Mouse (Mus musculus): ENCODE results near the gene F11. TPM values are rescaled to one million over a fixed set of nuclear protein-coding genes. Genes with fewer than 3 reads are reported as not detected.
A peak's percentile ranks its signal among the peaks of the same experiment; 100 is the strongest.

F11 gene
- polyA plus RNA-seq, 1 experiment from 2014 or later: 1.6 TPM

DNA sequence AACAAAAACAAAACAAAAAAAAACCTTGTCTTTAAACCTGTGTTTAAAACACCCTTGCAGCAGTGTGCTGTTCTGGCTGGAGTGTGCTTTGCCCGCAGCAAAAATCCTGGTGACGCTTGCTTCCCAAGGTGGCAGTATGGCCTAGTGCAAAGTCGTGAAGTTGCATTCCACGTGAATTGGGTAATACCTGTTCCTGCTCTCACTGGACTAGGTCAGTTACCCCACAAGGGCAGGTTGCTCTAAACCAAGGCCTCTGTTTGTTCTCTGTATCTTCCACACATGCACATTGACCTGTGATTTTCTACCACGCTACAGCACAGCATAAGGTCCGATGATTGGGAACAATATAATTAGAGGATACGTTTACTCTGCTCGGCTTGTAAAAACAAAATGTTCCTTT lies 19.8 kb upstream of the F11 start:
- DNase-seq (ENCODE audit: low spot score) (no peak), ATAC-seq (replicated peaks; ENCODE audit: low FRiP score) (no peak)
- WGBS: 74% methylated on average over 8 of the region's 8 CpGs
- no peak overlapping the region for H3K27ac ChIP-seq (ENCODE audit: low read depth, low read length)
- H3K4me2 ChIP-seq: no peak overlapping the region
- no peaks in the 10 kb centered on the region for H3K27me3 ChIP-seq (replicated peaks; ENCODE audit: control insufficient read depth, insufficient read depth, low read length)
- H3K4me1 ChIP-seq (replicated peaks; ENCODE audit: control insufficient read depth, insufficient read depth, low read length): no peaks in the 10 kb centered on the region
- H3K9ac ChIP-seq (ENCODE audit: low read depth, low read length): no peak overlapping the region
- no peaks in the 10 kb centered on the region for H3K9me3 ChIP-seq (ENCODE audit: control insufficient read depth, low read length)
- H3K36me3 ChIP-seq (ENCODE audit: control insufficient read depth, insufficient read depth, low read length): no peaks in the 10 kb centered on the region
- H3K4me3 ChIP-seq (ENCODE audit: low read depth, low read length): no peak overlapping the region

DNA sequence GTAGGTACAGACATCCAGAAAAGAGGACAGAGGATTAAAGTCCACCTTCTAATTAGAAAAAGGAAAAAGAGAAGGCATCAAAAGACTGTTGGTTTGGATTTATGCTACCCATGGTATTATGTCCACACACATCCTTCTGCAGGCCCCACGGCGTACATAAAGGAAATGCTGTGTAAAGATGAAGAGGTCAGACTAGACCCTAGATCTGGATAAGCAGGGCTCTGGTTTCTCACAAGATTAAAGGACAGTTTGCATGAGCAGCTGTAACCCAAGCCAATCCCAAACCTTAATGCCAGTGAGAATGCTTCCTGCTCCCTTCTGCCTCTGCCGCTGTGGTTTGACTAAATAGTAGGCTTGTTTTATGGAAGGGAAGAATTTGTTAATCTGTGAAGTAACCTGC lies 15.6 kb upstream of the F11 start:
- Histone ChIP-seq H3K4me1 (replicated peaks; ENCODE audit: control insufficient read depth, insufficient read depth, low read length) (no peaks in the 10 kb centered on the region), H3K36me3 (ENCODE audit: control insufficient read depth, insufficient read depth, low read length) (no peaks in the 10 kb centered on the region), H3K9me3 (ENCODE audit: control insufficient read depth, low read length) (no peaks in the 10 kb centered on the region), H3K9ac (ENCODE audit: low read depth, low read length) (no peak overlapping the region), H3K27me3 (replicated peaks; ENCODE audit: control insufficient read depth, insufficient read depth, low read length) (no peaks in the 10 kb centered on the region), H3K27ac (ENCODE audit: low read depth, low read length) (no peak overlapping the region), H3K4me2 (no peak overlapping the region), H3K4me3 (ENCODE audit: low read depth, low read length) (no peak overlapping the region)
- ATAC-seq (replicated peaks; ENCODE audit: low FRiP score): no peak
- WGBS: 79% methylated on average over 3 of the region's 3 CpGs
- no peak for DNase-seq (ENCODE audit: low spot score)

DNA sequence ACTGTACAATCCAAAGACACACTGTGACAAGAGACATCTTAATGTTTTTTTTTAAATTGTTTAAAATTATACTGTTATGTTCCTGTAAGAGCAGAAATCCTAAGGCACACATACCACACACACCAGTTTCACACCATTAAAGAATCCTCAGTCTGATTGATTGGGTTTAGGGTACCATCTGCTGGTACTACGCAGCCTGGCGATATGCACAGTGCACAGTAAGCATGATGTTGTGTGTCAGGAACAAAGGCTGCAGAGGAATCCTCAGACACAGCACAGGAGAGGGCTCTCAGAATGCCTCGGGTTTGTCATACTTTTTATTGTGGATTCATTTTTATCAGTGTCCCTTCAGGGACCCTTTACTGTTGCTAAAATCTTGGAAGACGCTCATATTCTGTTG lies 12.5 kb upstream of the F11 start:
- Histone ChIP-seq H3K9ac (ENCODE audit: low read depth, low read length) (no peak overlapping the region), H3K4me1 (replicated peaks; ENCODE audit: control insufficient read depth, insufficient read depth, low read length) (no peaks in the 10 kb centered on the region), H3K4me2 (no peak overlapping the region), H3K4me3 (ENCODE audit: low read depth, low read length) (no peak overlapping the region), H3K36me3 (ENCODE audit: control insufficient read depth, insufficient read depth, low read length) (no peaks in the 10 kb centered on the region), H3K27me3 (replicated peaks; ENCODE audit: control insufficient read depth, insufficient read depth, low read length) (no peaks in the 10 kb centered on the region), H3K9me3 (ENCODE audit: control insufficient read depth, low read length) (no peaks in the 10 kb centered on the region), H3K27ac (ENCODE audit: low read depth, low read length) (no peak overlapping the region)
- no peak for ATAC-seq (replicated peaks; ENCODE audit: low FRiP score)
- WGBS: 81% methylated on average over 4 of the region's 4 CpGs
- DNase-seq (ENCODE audit: low spot score): no peak

DNA sequence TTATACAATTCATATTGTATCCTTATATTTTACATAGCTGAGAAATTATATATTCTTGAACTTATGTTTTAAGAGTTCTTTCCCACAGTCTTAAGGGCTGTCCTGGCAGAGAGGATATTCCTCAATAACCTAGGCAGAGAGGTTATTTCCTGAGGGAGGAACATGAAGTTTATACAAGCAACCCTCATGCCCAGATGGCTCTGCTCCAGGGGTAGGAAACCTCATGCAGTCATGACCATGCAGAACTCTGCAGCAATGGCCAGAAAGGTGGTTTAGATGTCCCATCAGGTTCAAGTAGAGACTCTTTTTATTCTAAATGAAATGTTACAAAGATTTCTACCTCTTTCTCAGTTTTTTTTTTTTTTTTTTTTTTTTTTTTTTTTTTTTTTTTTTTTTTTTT lies 7.2 kb upstream of the F11 start:
- DNase-seq (ENCODE audit: low spot score) (no peak), ATAC-seq (replicated peaks; ENCODE audit: low FRiP score) (no peak)
- Histone ChIP-seq H3K9ac (ENCODE audit: low read depth, low read length) (no peak overlapping the region), H3K9me3 (ENCODE audit: control insufficient read depth, low read length) (no peaks in the 10 kb centered on the region), H3K4me3 (ENCODE audit: low read depth, low read length) (no peak overlapping the region), H3K4me1 (replicated peaks; ENCODE audit: control insufficient read depth, insufficient read depth, low read length) (no peaks in the 10 kb centered on the region), H3K27ac (ENCODE audit: low read depth, low read length) (no peak overlapping the region), H3K36me3 (ENCODE audit: control insufficient read depth, insufficient read depth, low read length) (no peaks in the 10 kb centered on the region), H3K27me3 (replicated peaks; ENCODE audit: control insufficient read depth, insufficient read depth, low read length) (no peaks in the 10 kb centered on the region), H3K4me2 (no peak overlapping the region)

DNA sequence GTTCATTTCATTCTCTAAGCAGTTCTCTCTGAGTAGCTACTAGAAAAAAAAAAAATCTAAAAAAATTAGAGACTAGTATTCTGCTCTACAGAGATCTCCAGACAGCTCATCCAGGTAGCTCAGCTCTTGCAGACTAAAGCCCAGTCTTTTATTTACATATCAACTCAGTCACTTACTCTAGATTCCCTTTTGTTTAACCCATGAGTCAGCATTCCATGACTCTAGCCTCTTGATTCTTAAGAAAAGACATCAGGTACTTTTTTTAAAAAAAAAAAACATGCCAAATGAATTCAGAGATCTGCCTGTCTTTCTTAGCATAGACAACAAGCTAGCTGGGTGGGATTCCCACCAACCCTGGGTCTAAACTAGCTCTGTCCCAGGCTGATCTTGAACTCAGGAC lies 6.7 kb upstream of the F11 start:
- no peak overlapping the region for H3K9ac ChIP-seq (ENCODE audit: low read depth, low read length)
- no peaks in the 10 kb centered on the region for H3K27me3 ChIP-seq (replicated peaks; ENCODE audit: control insufficient read depth, insufficient read depth, low read length)
- DNase-seq (ENCODE audit: low spot score) (no peak), ATAC-seq (replicated peaks; ENCODE audit: low FRiP score) (no peak)
- no peak overlapping the region for H3K27ac ChIP-seq (ENCODE audit: low read depth, low read length)
- no peaks in the 10 kb centered on the region for H3K36me3 ChIP-seq (ENCODE audit: control insufficient read depth, insufficient read depth, low read length)
- H3K4me3 ChIP-seq (ENCODE audit: low read depth, low read length): no peak overlapping the region
- no peak overlapping the region for H3K4me2 ChIP-seq
- no peaks in the 10 kb centered on the region for H3K4me1 ChIP-seq (replicated peaks; ENCODE audit: control insufficient read depth, insufficient read depth, low read length)
- H3K9me3 ChIP-seq (ENCODE audit: control insufficient read depth, low read length): no peaks in the 10 kb centered on the region

DNA sequence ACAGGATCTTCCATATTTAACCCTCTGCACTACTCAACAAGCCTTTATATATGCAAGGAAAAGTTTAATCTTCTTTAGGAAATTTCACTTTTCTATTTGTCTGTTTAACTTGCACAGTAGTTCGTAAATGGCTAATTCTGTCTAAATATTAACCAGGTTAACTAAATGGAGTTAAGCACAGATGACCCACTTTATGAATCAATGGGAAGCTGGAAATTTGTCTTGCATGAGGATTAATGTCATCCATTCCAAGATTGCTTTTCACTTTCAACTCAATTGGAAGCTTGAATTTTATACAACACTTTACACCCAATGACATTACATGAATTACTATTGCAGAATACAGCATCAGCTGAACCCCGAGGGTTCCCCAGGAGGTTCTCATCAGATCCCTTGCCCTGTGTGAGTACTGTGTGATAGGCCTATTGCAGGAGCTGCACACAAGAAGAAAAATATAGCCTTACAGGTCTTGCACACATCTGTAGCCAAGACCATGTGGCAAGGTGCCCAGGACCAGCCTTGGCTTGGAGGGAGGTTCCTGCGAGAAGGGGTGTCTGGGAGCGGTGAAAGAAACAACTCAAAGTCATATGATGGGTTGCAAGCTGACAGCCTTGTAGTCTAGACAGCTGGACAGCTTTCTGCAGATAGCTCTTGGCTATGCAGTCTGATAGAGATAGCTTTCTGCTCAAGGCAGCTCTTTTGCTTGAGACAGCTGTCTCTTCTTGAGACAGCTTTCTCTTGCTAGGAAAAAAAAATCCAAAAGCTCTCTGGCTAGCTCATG lies 6.0 kb upstream of the F11 start:
- Histone ChIP-seq H3K9ac (ENCODE audit: low read depth, low read length) (no peak overlapping the region), H3K9me3 (ENCODE audit: control insufficient read depth, low read length) (no peaks in the 10 kb centered on the region), H3K27ac (ENCODE audit: low read depth, low read length) (no peak overlapping the region), H3K36me3 (ENCODE audit: control insufficient read depth, insufficient read depth, low read length) (no peaks in the 10 kb centered on the region), H3K4me2 (no peak overlapping the region), H3K4me1 (replicated peaks; ENCODE audit: control insufficient read depth, insufficient read depth, low read length) (no peaks in the 10 kb centered on the region), H3K27me3 (replicated peaks; ENCODE audit: control insufficient read depth, insufficient read depth, low read length) (no peaks in the 10 kb centered on the region), H3K4me3 (ENCODE audit: low read depth, low read length) (no peak overlapping the region)
- DNase-seq (ENCODE audit: low spot score): no peak
- WGBS: 84% methylated on average over 4 of the region's 4 CpGs
- no peak for ATAC-seq (replicated peaks; ENCODE audit: low FRiP score)

DNA sequence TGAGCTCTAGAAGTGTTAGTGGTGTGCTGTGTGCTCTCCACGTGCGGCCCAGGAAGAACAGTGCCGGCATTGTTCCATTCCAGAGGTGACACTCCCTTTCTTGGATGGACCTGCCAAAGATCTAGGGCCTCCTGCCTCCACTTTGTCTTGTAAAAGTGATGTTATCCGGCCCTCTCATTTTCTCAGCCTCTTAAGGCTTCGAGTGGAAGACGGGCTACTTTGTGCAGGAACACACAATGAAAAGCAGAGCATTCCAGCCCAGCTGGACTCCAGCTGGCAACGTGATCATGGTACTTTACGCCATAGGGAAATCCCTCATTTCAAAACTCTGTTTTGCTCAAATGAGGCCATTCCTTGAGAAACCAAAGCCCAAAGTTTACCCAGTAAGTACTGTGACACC lies 5.2 kb upstream of the F11 start:
- no peak overlapping the region for H3K27ac ChIP-seq (ENCODE audit: low read depth, low read length)
- H3K36me3 ChIP-seq (ENCODE audit: control insufficient read depth, insufficient read depth, low read length): no peaks in the 10 kb centered on the region
- no peaks in the 10 kb centered on the region for H3K4me1 ChIP-seq (replicated peaks; ENCODE audit: control insufficient read depth, insufficient read depth, low read length)
- no peaks in the 10 kb centered on the region for H3K9me3 ChIP-seq (ENCODE audit: control insufficient read depth, low read length)
- no peak overlapping the region for H3K9ac ChIP-seq (ENCODE audit: low read depth, low read length)
- H3K4me3 ChIP-seq (ENCODE audit: low read depth, low read length): no peak overlapping the region
- DNase-seq (ENCODE audit: low spot score) (no peak), ATAC-seq (replicated peaks; ENCODE audit: low FRiP score) (no peak)
- H3K27me3 ChIP-seq (replicated peaks; ENCODE audit: control insufficient read depth, insufficient read depth, low read length): no peaks in the 10 kb centered on the region
- no peak overlapping the region for H3K4me2 ChIP-seq
- 78% methylated on average over 8 of the region's 8 CpGs for WGBS

DNA sequence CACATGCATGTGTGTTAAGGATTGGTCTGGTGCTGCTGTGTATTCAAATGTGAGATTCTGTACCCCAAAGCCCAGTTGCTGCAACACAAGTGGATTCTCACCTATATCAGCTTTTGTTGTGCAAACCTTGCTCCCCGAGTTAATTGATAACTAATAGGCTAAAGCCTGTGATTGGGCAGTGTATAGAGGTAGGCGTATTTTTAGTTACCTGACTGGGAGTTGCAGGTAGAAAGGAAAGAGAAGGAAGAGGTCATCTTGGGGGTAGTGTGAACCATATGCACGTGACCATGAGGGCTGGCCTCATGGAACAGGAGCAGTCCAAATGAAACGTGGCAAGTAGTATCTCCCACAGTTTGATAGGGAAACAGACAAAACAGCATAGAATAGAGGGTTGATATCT lies 3.1 kb upstream of the F11 start:
- Histone ChIP-seq H3K27ac (ENCODE audit: low read depth, low read length) (no peak overlapping the region), H3K9ac (ENCODE audit: low read depth, low read length) (no peak overlapping the region), H3K4me3 (ENCODE audit: low read depth, low read length) (no peak overlapping the region), H3K9me3 (ENCODE audit: control insufficient read depth, low read length) (no peaks in the 10 kb centered on the region), H3K36me3 (ENCODE audit: control insufficient read depth, insufficient read depth, low read length) (no peaks in the 10 kb centered on the region), H3K4me1 (replicated peaks; ENCODE audit: control insufficient read depth, insufficient read depth, low read length) (no peaks in the 10 kb centered on the region), H3K4me2 (no peak overlapping the region), H3K27me3 (replicated peaks; ENCODE audit: control insufficient read depth, insufficient read depth, low read length) (no peaks in the 10 kb centered on the region)
- ATAC-seq (replicated peaks; ENCODE audit: low FRiP score) (peak; percentile 15; the same call in 1 of the 2 replicates), DNase-seq (ENCODE audit: low spot score) (no peak)
- 68% methylated on average over 4 of the region's 4 CpGs for WGBS

DNA sequence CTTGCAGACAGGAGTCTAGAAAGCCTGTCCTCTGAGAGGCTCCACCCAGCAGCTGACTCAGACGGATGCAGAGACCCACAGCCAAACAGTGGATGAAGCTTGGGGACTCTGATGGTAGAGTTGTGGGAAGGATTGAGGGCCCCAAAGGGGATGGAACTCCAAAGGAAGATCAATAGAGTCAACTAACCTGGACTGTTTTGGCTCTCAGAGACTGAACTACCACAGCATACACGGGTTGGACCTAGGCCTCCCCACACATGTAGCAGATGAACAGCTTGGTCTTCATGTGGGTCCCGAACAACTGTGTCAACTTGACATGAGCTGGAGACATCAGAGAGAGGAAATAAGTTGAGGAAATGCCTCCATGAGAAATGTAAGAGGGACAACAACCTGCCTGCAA lies 1.0 kb upstream of the F11 start:
- H3K36me3 ChIP-seq (ENCODE audit: control insufficient read depth, insufficient read depth, low read length): no peaks in the 10 kb centered on the region
- no peak for ATAC-seq (replicated peaks; ENCODE audit: low FRiP score)
- H3K9me3 ChIP-seq (ENCODE audit: control insufficient read depth, low read length): no peaks in the 10 kb centered on the region
- H3K27ac ChIP-seq (ENCODE audit: low read depth, low read length): no peak overlapping the region
- H3K4me3 ChIP-seq (ENCODE audit: low read depth, low read length): no peak overlapping the region
- 72% methylated on average over 3 of the region's 3 CpGs for WGBS
- no peaks in the 10 kb centered on the region for H3K27me3 ChIP-seq (replicated peaks; ENCODE audit: control insufficient read depth, insufficient read depth, low read length)
- H3K4me2 ChIP-seq: no peak overlapping the region
- H3K4me1 ChIP-seq (replicated peaks; ENCODE audit: control insufficient read depth, insufficient read depth, low read length): no peaks in the 10 kb centered on the region
- no peak for DNase-seq (ENCODE audit: low spot score)
- no peak overlapping the region for H3K9ac ChIP-seq (ENCODE audit: low read depth, low read length)

Measured in liver, embryonic 11.5 days (tissue).